Mouse (Mus musculus) hindbrain, embryonic 14.5 days (tissue): ENCODE data around the gene Dph5. TPM values are rescaled to one million over a fixed set of nuclear protein-coding genes. Genes with fewer than 3 reads are reported as not detected.
"Not testable (repeated sequence)": the region's sequence is repeated elsewhere in the genome, so short reads cannot be mapped to it uniquely, and the experiment has no call there.

Source experiments
- ATAC-seq: fragments of 200-750 bp; cut with Nextera tagmentation; 2 replicates; pipeline ENCODE4 v1.8.0; 2017; ENCODE audit warnings: moderate number of reproducible peaks, mild to moderate bottlenecking, moderate TSS enrichment, moderate library complexity; ENCODE audit not compliant: low FRiP score
- DNase-seq: peaks from one replicate; pipeline ENCODE4 v3.0.0-alpha.2; 2015; ENCODE audit warnings: low spot score
- H3K27ac ChIP-seq: fragments of 300-500 bp; sonication (generic); 2 replicates; pipeline ENCODE4 v1.5.1; 2014; ENCODE audit warnings: mild to moderate bottlenecking, moderate library complexity
- H3K27me3 ChIP-seq: fragments of 300-500 bp; sonication (generic); 2 replicates; pipeline ENCODE4 v1.6.1; 2014; ENCODE audit warnings: mild to moderate bottlenecking, low read length, mixed read lengths; ENCODE audit not compliant: control insufficient read depth, insufficient read depth
- H3K36me3 ChIP-seq: fragments of 300-500 bp; sonication (generic); replicated peaks from 2 replicates; pipeline ENCODE4 v1.6.1; 2014; ENCODE audit not compliant: control insufficient read depth, insufficient read depth
- H3K4me1 ChIP-seq: fragments of 300-500 bp; sonication (generic); replicated peaks from 2 replicates; pipeline ENCODE4 v1.6.1; 2014; ENCODE audit warnings: antibody characterized with exemption, low read length, mixed read lengths; ENCODE audit not compliant: control insufficient read depth, insufficient read depth
- H3K4me2 ChIP-seq: fragments of 300-500 bp; sonication (generic); replicated peaks from 2 replicates; pipeline ENCODE4 v1.6.1; 2014; ENCODE audit warnings: mild to moderate bottlenecking, moderate library complexity
- H3K4me3 ChIP-seq: fragments of 300-500 bp; sonication (generic); replicated peaks from 2 replicates; pipeline ENCODE4 v1.5.1; 2014; ENCODE audit warnings: mild to moderate bottlenecking, low read length
- H3K9ac ChIP-seq: fragments of 300-500 bp; sonication (generic); 2 replicates; pipeline ENCODE4 v1.6.1; 2014
- H3K9me3 ChIP-seq: fragments of 300-500 bp; sonication (generic); 2 replicates; pipeline ENCODE4 v1.6.1; 2016; ENCODE audit warnings: low read length; ENCODE audit not compliant: control insufficient read depth
- WGBS: fragments of 180-500 bp; shearing (Covaris S2); extraction: QIAGEN DNeasy Blood & Tissue Kit; methylation state at CpG from one replicate; pipeline ENCODE4 v1.1.7; 2014; 5-methylcytosine and 5-hydroxymethylcytosine counted together
- polyA plus RNA-seq: library from polyadenylated mRNA; unstranded; fragments of >200 nt; fragmentation: Nextera tagmentation; extraction: Ambion mirVana; gene quantifications from 2 replicates; pipeline ENCODE4 v1.2.1, GENCODE M21; 2014

Dph5 gene
- polyA plus RNA-seq, 1 experiment from 2014 or later = 25.0 TPM

GRCm38 (mm10) chr3:115884086-115884485 lies 3.6 kb upstream of the Dph5 start:
- peaks cover 11% of the 10 kb centered on the region; the same call in 1 of the 2 replicates for H3K4me1 ChIP-seq
- H3K4me2 ChIP-seq = no peak overlapping the region
- no peak overlapping the region for H3K27ac ChIP-seq
- H3K36me3 ChIP-seq = no peaks in the 10 kb centered on the region
- H3K9ac ChIP-seq = no peak overlapping the region
- no peaks in the 10 kb centered on the region for H3K27me3 ChIP-seq
- no peak for DNase-seq
- 88% methylated on average over 1 of the region's 1 CpGs for WGBS
- ATAC-seq = no peak
- H3K9me3 ChIP-seq = no peaks in the 10 kb centered on the region
- no peak overlapping the region for H3K4me3 ChIP-seq

DNA sequence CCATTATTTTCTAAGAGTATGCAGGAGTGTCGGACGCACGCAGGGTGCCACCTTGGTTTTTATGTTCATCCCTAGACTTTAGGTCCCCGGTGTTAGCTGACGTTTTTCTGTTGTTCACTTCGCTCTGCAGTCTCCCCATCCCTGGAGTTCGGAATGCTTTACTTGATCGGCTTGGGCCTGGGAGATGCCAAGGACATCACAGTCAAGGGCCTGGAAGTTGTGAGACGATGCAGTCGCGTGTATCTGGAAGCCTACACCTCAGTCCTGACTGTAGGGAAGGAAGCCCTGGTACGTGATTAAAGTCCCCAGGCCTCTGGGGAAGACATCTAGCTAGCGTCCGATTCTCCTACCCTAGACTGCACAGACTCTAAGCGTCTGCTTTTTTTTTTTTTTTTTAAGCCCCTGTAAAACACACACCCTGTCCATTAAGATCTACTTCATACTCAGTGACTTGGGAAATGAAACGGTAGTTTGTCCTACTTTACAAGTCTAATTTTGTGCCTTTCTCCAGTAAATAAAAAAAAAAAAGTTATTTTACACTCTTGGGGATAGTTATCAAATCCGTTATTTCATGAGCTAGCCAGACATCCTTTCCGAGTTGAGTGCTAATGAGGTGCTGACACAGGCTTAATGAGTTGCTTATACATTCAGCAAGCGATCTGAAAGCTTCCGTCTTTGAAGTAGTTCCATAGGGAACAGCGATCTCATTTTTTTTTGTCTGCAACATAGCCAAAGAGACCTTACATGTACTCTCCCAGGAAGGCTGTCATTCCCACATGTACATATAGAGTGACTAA lies 871 bp downstream of the Dph5 start:
- Histone ChIP-seq H3K4me1 (peaks cover 12% of the 10 kb centered on the region; the same call in 1 of the 2 replicates), H3K27me3 (no peaks in the 10 kb centered on the region), H3K9me3 (no peaks in the 10 kb centered on the region), H3K9ac (peak overlapping the region; percentile 74), H3K4me2 (peak overlapping the region; percentile 82), H3K36me3 (peaks cover 8% of the 10 kb centered on the region; the same call in 1 of the 2 replicates), H3K27ac (peak overlapping the region; percentile 82), H3K4me3 (peak overlapping the region; percentile 58)
- 2% methylated on average over 21 of the region's 21 CpGs for WGBS
- peak; percentile 73 for ATAC-seq
- DNase-seq = no peak

DNA sequence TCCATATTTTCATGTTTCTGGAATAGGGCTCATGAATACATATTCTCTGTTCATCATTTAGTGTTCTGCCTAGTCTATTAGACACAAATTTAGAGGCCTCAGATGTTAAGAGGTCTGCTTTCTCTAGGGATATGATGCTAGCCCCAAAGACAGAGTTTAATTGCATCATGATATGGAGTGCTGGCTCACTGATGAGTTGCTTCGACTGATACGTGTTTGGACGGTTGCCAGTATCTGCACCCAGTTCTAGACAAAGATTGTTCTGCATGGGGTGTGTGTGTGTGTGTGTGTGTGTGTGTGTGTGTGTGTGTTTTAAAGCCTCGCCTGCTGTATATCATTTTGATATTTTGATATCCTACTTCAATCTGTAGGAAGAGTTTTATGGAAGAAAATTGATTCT lies 4.7 kb downstream of the Dph5 start:
- peaks cover 8% of the 10 kb centered on the region; the same call in 1 of the 2 replicates for H3K4me1 ChIP-seq
- H3K9me3 ChIP-seq = no peaks in the 10 kb centered on the region
- no peak overlapping the region for H3K9ac ChIP-seq
- ATAC-seq (no peak), DNase-seq (no peak)
- 53% methylated on average over 4 of the region's 4 CpGs for WGBS
- no peaks in the 10 kb centered on the region for H3K27me3 ChIP-seq
- H3K36me3 ChIP-seq = peaks cover 11% of the 10 kb centered on the region; the same call in 1 of the 2 replicates
- H3K4me2 ChIP-seq = no peak overlapping the region
- H3K4me3 ChIP-seq = no peak overlapping the region
- H3K27ac ChIP-seq = no peak overlapping the region

DNA sequence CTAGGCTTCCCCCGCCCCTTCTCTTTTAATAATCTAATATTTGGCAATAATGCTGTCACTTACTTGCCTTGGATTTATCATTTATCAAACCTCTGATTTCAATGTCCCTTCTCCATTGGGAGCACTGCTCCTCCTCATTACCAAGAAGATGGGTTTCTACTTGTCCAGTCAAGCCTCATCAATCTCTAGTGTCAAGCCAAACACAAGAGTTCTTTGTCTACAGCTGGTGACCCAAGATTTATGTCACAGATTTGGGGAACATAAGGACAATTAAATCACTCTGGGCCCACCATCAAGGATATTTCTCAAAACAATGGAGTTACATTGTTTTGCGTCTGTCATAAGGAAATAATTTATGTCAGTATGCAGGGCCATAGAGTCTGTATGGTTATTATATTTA lies 5.5 kb downstream of the Dph5 start:
- 55% methylated on average over 2 of the region's 2 CpGs for WGBS

GRCm38 (mm10) chr3:115898354-115898948 lies 10.8 kb downstream of the Dph5 start:
- Histone ChIP-seq H3K4me3 (no peak overlapping the region), H3K27ac (no peak overlapping the region), H3K36me3 (peaks cover 13% of the 10 kb centered on the region), H3K4me2 (no peak overlapping the region), H3K9me3 (no peaks in the 10 kb centered on the region), H3K9ac (no peak overlapping the region), H3K27me3 (no peaks in the 10 kb centered on the region), H3K4me1 (no peaks in the 10 kb centered on the region)
- 53% methylated on average over 3 of the region's 3 CpGs for WGBS
- ATAC-seq = no peak; the same call in 1 of the 2 replicates
- no peak for DNase-seq

More for the DNA sequence above, 5.5 kb downstream of the Dph5 start:
- Histone ChIP-seq H3K9me3 (no peaks in the 10 kb centered on the region), H3K27ac (no peak overlapping the region), H3K4me2 (no peak overlapping the region), H3K9ac (no peak overlapping the region), H3K36me3 (peaks cover 11% of the 10 kb centered on the region; the same call in 1 of the 2 replicates), H3K27me3 (no peaks in the 10 kb centered on the region), H3K4me3 (no peak overlapping the region), H3K4me1 (peaks cover 8% of the 10 kb centered on the region; the same call in 1 of the 2 replicates)
- DNase-seq (no peak), ATAC-seq (no peak)

DNA sequence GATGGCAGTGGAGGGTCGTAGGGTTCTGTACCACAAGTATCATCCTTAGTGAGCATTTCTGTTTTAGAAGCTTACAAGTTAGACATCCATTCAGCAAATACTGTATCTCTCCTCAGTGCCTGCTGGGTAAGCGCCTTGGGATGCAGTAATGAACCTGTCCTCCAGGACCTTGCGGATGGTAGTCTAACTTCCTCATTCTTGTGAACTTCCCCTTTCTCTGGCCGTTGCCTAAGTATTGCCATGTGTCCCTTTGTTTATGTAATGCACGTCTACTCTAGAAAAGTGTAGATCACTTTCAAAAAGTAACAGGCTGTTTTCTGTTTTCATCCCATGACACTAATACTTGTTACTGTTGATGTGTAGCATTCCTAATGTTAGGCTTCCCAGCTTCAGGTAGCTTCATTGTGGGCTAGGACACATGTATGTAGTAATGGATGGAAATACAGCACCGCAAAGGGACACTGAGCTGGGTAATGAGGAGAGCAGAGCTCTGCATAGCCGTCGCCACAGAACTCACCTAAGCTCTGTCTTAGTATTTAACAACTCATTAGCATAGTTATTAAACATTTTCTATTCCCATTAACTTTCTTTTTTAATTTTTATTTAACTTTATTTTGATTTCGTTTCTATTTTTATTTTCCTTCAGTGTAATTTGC lies 14.8 kb downstream of the Dph5 start:
- Histone ChIP-seq H3K36me3 (peaks cover 9% of the 10 kb centered on the region), H3K9ac (no peak overlapping the region), H3K9me3 (no peaks in the 10 kb centered on the region), H3K4me1 (no peaks in the 10 kb centered on the region), H3K27me3 (no peaks in the 10 kb centered on the region), H3K4me3 (no peak overlapping the region), H3K4me2 (no peak overlapping the region), H3K27ac (no peak overlapping the region)
- ATAC-seq (no peak), DNase-seq (no peak)
- 92% methylated on average over 9 of the region's 9 CpGs for WGBS

DNA sequence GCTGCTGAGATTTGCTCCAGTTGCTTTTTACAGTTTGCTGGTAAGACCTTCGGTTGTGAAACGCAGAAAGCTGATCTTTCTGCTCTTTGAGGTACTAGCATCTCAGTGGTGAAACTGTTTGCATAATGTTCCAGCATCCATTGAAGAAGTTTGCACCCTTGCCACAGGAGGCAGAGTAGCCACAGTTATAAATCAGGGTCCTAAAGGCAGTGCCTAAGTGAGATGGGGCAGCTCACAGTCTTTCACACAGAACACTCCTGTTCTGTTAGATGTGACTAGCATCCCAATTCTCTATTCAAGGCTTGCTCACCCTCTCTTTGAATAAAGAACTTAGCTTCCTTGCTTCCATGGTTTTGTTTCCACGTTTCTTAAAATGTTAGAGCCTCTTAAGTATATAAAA lies 17.4 kb downstream of the Dph5 start:
- Histone ChIP-seq H3K9ac (no peak overlapping the region), H3K27ac (no peak overlapping the region), H3K27me3 (no peaks in the 10 kb centered on the region), H3K36me3 (peaks cover 9% of the 10 kb centered on the region), H3K4me2 (no peak overlapping the region), H3K4me1 (no peaks in the 10 kb centered on the region), H3K9me3 (no peaks in the 10 kb centered on the region), H3K4me3 (no peak overlapping the region)
- 90% methylated on average over 3 of the region's 3 CpGs for WGBS
- DNase-seq (no peak), ATAC-seq (peak; percentile 53; the same call in 1 of the 2 replicates)

DNA sequence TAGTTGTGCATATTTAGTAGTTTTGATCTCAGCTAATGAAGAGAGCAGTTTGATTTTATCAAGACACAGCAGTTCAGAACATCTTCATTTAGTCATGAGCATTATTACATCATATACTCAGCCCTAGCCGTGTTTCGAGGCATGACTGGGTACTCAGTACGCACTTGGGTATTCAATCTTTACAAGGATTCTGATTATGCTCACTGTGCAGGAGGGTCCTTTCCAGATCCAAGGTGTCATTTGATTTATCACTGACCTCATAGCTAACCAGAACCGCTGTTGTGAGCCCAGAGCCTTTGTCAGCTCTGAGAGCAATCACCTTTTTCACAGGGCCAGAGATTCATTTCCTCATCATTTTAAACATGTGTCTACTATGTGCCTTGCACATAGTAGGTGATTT lies 17.9 kb downstream of the Dph5 start:
- Histone ChIP-seq H3K4me1 (no peaks in the 10 kb centered on the region), H3K27ac (no peak overlapping the region), H3K4me2 (no peak overlapping the region), H3K36me3 (peaks cover 9% of the 10 kb centered on the region), H3K27me3 (no peaks in the 10 kb centered on the region), H3K4me3 (no peak overlapping the region), H3K9ac (no peak overlapping the region), H3K9me3 (no peaks in the 10 kb centered on the region)
- ATAC-seq (no peak), DNase-seq (no peak)
- WGBS = 94% methylated on average over 4 of the region's 4 CpGs

DNA sequence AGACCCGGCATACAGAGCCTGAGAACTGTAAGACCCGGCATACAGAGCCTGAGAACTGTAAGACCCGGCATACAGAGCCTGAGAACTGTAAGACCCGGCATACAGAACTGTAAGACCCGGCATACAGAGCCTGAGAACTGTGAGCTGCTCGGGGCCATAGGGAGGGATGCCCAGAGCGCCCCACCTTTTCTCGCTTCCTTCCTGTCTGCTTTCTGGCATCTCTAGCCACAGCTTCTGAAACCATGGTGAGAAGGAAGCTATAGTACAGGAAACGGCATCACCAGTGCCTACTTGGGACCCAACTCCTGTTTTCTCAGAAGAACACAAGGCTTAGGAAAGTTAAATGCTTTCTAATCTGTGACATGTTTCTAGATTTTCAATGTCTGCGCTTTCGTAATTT lies 19.8 kb downstream of the Dph5 start:
- WGBS = 100% methylated on average over 9 of the region's 11 CpGs
- not testable (repeated sequence) for H3K4me1 ChIP-seq, H3K27me3 ChIP-seq, ATAC-seq, DNase-seq, H3K36me3 ChIP-seq, H3K4me2 ChIP-seq, H3K9me3 ChIP-seq, H3K4me3 ChIP-seq, H3K27ac ChIP-seq, H3K9ac ChIP-seq
